Mouse (Mus musculus): Measurements from ENCODE around the gene Psd.

DNA sequence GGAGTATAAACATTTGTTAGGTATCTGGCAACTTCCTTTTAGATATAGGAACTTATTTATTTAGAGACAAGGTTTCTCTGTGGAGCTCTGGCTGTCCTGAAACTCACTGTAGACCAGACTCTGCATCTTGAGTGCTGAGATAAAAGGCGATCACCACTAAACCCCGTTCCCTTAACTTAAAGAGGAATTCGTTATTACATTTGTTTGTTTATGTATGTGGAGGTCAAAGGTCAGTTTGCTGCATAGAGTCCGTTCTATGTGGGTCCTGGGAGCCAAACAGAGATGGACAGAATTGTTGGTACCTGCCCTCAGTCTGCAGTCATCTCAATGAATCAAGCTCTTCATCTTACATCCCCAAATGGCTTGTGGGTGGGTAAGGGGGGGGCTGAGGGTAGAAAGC, 48.9 kb upstream of the Psd start:
- no peak for TF ChIP-seq CTCF (IDR thresholded peaks at IDR 0.05; ENCODE audit: low read depth)
- no peak for TF ChIP-seq EP300 (IDR thresholded peaks at IDR 0.05; ENCODE audit: low read depth)
